ENCODE assay signal across 15 mouse cellular contexts in the genomic region with DNA sequence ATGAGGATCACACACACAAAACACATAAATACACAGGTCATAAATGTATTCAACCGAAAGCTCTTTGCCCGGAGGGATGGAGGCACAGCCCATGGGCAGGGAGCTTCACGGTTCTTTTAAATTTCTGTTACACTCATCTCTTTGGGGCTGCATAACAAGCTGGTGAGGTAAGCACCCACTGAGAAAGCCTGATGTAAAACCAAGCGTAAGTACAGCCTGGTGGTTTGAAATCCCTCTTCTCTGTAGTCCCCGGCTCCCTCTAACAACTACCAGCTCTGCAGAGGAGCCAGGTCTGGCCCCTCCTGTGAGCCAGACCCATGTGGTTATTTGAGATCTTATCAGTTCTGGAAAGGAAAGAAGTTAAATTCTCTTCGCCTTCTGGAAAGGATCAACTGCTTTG. TPM values are rescaled to one million over a fixed set of nuclear protein-coding genes. Genes with fewer than 3 reads are reported as not detected.
DNase-seq lines count a peak whose midpoint lies in the region; ATAC-seq lines count a peak whose summit lies in the region.
"Had no signal": no experiment of that assay in that cellular context is flagged by ENCODE, and none has a peak within 500 bp of the region (broad histone marks: within the 10 kb centered on the region; RNA-seq: fewer than 3 reads in every experiment).

No protein-coding gene starts in this region.

- no peaks in the 10 kb centered on the region for H3K36me3 ChIP-seq in hindbrain, embryonic 10.5 days
- no peaks in the 10 kb centered on the region for H3K36me3 ChIP-seq in hindbrain, embryonic 13.5 days
- no peaks in the 10 kb centered on the region for H3K36me3 ChIP-seq in embryonic facial prominence, embryonic 10.5 days (replicated peaks)
- H3K36me3 ChIP-seq in embryonic facial prominence, embryonic 14.5 days (ENCODE audit: control insufficient read depth, insufficient read depth, low read length) = no peaks in the 10 kb centered on the region
- no peaks in the 10 kb centered on the region for H3K36me3 ChIP-seq in limb, embryonic 15.5 days
- H3K36me3 ChIP-seq: lung, embryonic 15.5 days had no signal

- no peaks in the 10 kb centered on the region for H3K9me3 ChIP-seq in hindbrain, embryonic 10.5 days
- no peaks in the 10 kb centered on the region for H3K9me3 ChIP-seq in hindbrain, embryonic 13.5 days
- no peaks in the 10 kb centered on the region for H3K9me3 ChIP-seq in embryonic facial prominence, embryonic 10.5 days
- no peaks in the 10 kb centered on the region for H3K9me3 ChIP-seq in embryonic facial prominence, embryonic 14.5 days (ENCODE audit: control insufficient read depth, low read length)
- H3K9me3 ChIP-seq in limb, embryonic 15.5 days = no peaks in the 10 kb centered on the region
- H3K9me3 ChIP-seq: lung, embryonic 15.5 days had no signal

- 68% methylated on average over 6 of the region's 6 CpGs for WGBS in hindbrain, embryonic 10.5 days
- WGBS in hindbrain, embryonic 13.5 days = 68% methylated on average over 6 of the region's 6 CpGs
- 59% methylated on average over 6 of the region's 6 CpGs for WGBS in embryonic facial prominence, embryonic 10.5 days
- WGBS in embryonic facial prominence, embryonic 14.5 days = 30% methylated on average over 6 of the region's 6 CpGs
- WGBS in limb, embryonic 15.5 days = 17% methylated on average over 6 of the region's 6 CpGs

- no peak overlapping the region for H3K9ac ChIP-seq in hindbrain, embryonic 13.5 days
- no peak overlapping the region for H3K9ac ChIP-seq in embryonic facial prominence, embryonic 14.5 days (ENCODE audit: low read depth, low read length)
- no peak overlapping the region for H3K9ac ChIP-seq in limb, embryonic 15.5 days
- H3K9ac ChIP-seq: lung, embryonic 15.5 days had no signal

- DNase-seq in hindbrain, embryonic 10.5 days (ENCODE audit: low spot score) = no peak
- peak; percentile 53 for DNase-seq in embryonic facial prominence, embryonic 10.5 days (ENCODE audit: low spot score)
- DNase-seq in embryonic facial prominence, embryonic 14.5 days (ENCODE audit: low spot score) = peak; percentile 64
- no peak for DNase-seq in spleen, adult 12 weeks (ENCODE audit: low spot score)
- DNase-seq in lung, adult 18-20 months = no peak
- DNase-seq: cerebellum, postnatal 10 days; gastrocnemius, postnatal 10 days; kidney, adult 8-10 months; midbrain, embryonic 14.5 days; right cerebral cortex, postnatal 14 days had no signal

- H3K4me2 ChIP-seq in hindbrain, embryonic 13.5 days = no peak overlapping the region
- H3K4me2 ChIP-seq in embryonic facial prominence, embryonic 14.5 days (ENCODE audit: low read depth, low read length) = no peak overlapping the region
- no peak overlapping the region for H3K4me2 ChIP-seq in limb, embryonic 15.5 days
- H3K4me2 ChIP-seq: lung, embryonic 15.5 days had no signal

- H3K27ac ChIP-seq in hindbrain, embryonic 10.5 days = 0 out of 2 replicates have a peak overlapping the region, but pooled peaks have one; percentile 9
- no peak overlapping the region for H3K27ac ChIP-seq in hindbrain, embryonic 13.5 days
- H3K27ac ChIP-seq in embryonic facial prominence, embryonic 10.5 days (replicated peaks) = peak overlapping the region; percentile 57
- H3K27ac ChIP-seq in embryonic facial prominence, embryonic 14.5 days (replicated peaks; ENCODE audit: low read depth, low read length) = 0 out of 2 replicates have a peak overlapping the region, but pooled peaks have one; percentile 16
- H3K27ac ChIP-seq in limb, embryonic 15.5 days = no peak overlapping the region
- H3K27ac ChIP-seq: lung, embryonic 15.5 days; macrophage had no signal

- H3K4me3 ChIP-seq in hindbrain, embryonic 10.5 days = no peak overlapping the region
- H3K4me3 ChIP-seq in hindbrain, embryonic 13.5 days = no peak overlapping the region
- no peak overlapping the region for H3K4me3 ChIP-seq in embryonic facial prominence, embryonic 10.5 days
- no peak overlapping the region for H3K4me3 ChIP-seq in embryonic facial prominence, embryonic 14.5 days (ENCODE audit: low read depth, low read length)
- H3K4me3 ChIP-seq in limb, embryonic 15.5 days = no peak overlapping the region
- H3K4me3 ChIP-seq: lung, embryonic 15.5 days had no signal

- ATAC-seq in hindbrain, embryonic 13.5 days (ENCODE audit: low FRiP score) = no peak
- ATAC-seq in embryonic facial prominence, embryonic 14.5 days (ENCODE audit: low read depth) = peak; percentile 78; the same call in 1 of the 2 replicates
- 0 out of 2 replicates have a peak, but pooled peaks have one; percentile 67 for ATAC-seq in limb, embryonic 15.5 days (ENCODE audit: insufficient number of reproducible peaks, low FRiP score, low TSS enrichment, low read depth)
- ATAC-seq: inflammation-experienced regulatory T-cells, adult 6 months had no signal

- no peaks in the 10 kb centered on the region for H3K27me3 ChIP-seq in hindbrain, embryonic 10.5 days (ENCODE audit: insufficient read depth, poor library complexity, severe bottlenecking)
- H3K27me3 ChIP-seq in hindbrain, embryonic 13.5 days = no peaks in the 10 kb centered on the region
- H3K27me3 ChIP-seq in embryonic facial prominence, embryonic 10.5 days (replicated peaks; ENCODE audit: low read depth, poor library complexity, severe bottlenecking) = no peaks in the 10 kb centered on the region; the same call in 1 of the 2 replicates
- peaks cover 4% of the 10 kb centered on the region; the same call in 1 of the 2 replicates for H3K27me3 ChIP-seq in embryonic facial prominence, embryonic 14.5 days (replicated peaks; ENCODE audit: control insufficient read depth, insufficient read depth, low read length)
- H3K27me3 ChIP-seq in limb, embryonic 15.5 days = no peaks in the 10 kb centered on the region
- H3K27me3 ChIP-seq: lung, embryonic 15.5 days had no signal

- H3K4me1 ChIP-seq in hindbrain, embryonic 10.5 days (replicated peaks) = peaks cover 16% of the 10 kb centered on the region
- H3K4me1 ChIP-seq in hindbrain, embryonic 13.5 days (replicated peaks) = 0 out of 2 replicates have a peak, but pooled peaks cover 4% of the 10 kb centered on the region
- H3K4me1 ChIP-seq in embryonic facial prominence, embryonic 10.5 days = peaks cover 29% of the 10 kb centered on the region
- peaks cover 13% of the 10 kb centered on the region for H3K4me1 ChIP-seq in embryonic facial prominence, embryonic 14.5 days (ENCODE audit: control insufficient read depth, insufficient read depth, low read length)
- H3K4me1 ChIP-seq in limb, embryonic 15.5 days = peaks cover 24% of the 10 kb centered on the region

RNA-seq across cellular contexts. Expression of gene Gm10260, which starts 31.2 kb away (rescaled TPM):
- 3.7 and 3.8 TPM in 2 replicates for polyA plus RNA-seq in hindbrain, embryonic 10.5 days (2016; fragmentation: Nextera tagmentation; extraction: Ambion mirVana)
- 3.2 and 3.5 TPM in 2 replicates for polyA plus RNA-seq in hindbrain, embryonic 13.5 days (2015; fragmentation: Nextera tagmentation; extraction: Ambion mirVana)
- 5.0 and 5.4 TPM in 2 replicates for polyA plus RNA-seq in embryonic facial prominence, embryonic 10.5 days (2016; fragmentation: Nextera tagmentation; extraction: Ambion mirVana)
- 8.6 and 10.9 TPM in 2 replicates for polyA plus RNA-seq in embryonic facial prominence, embryonic 14.5 days (2014; fragmentation: Nextera tagmentation; extraction: Ambion mirVana)
- polyA plus RNA-seq in limb, embryonic 15.5 days (2015; fragmentation: Nextera tagmentation; extraction: Ambion mirVana) = 0.96 and 4.1 TPM in 2 replicates
- polyA plus RNA-seq: midbrain, embryonic 14.5 days had no signal

Comparison
In these comparisons a context has a peak if more than half of its experiments do, and no peak if none do; other contexts are left out.
1. H3K27ac ChIP-seq: peak in hindbrain, embryonic 10.5 days (single experiment), embryonic facial prominence, embryonic 10.5 days (single experiment) and embryonic facial prominence, embryonic 14.5 days (single experiment); none in hindbrain, embryonic 13.5 days (single experiment) and limb, embryonic 15.5 days (single experiment).
2. DNase-seq: peak in embryonic facial prominence, embryonic 10.5 days (single experiment) and embryonic facial prominence, embryonic 14.5 days (single experiment); none in hindbrain, embryonic 10.5 days (single experiment), spleen, adult 12 weeks (single experiment) and lung, adult 18-20 months (0 of 2).